Mouse (Mus musculus) testis, postnatal 14 days (tissue): ENCODE results near the gene Galnt4.

Experiments
- DNase-seq: peaks from one replicate; pipeline ENCODE4 v3.0.0; 2021; ENCODE audit warnings: low spot score

Galnt4 gene

DNA sequence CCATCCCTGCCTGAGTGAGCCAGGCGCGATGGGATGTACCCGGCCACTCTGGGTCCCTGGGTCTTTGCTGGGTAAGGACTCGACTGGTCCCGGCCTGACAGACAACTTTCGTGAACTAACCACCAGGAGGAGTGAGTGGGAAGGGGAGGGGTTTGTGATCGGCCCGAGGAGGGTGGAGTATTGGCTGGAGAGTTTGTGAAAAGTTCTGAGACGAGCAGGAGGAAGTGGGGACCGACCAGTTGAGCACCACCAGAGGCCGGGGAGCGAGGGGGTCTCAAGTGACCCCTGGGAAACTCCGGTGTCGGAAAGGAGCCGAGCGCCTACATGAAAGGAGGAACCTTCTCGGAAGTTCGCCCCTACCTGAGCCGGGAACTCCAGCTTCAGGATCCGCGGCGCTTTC, at the start of gene Galnt4:
Galnt4 (plus strand) TSS at position 196 of the 400 bp plus-strand sequence.
- DNase-seq, result peak; percentile 66

DNA sequence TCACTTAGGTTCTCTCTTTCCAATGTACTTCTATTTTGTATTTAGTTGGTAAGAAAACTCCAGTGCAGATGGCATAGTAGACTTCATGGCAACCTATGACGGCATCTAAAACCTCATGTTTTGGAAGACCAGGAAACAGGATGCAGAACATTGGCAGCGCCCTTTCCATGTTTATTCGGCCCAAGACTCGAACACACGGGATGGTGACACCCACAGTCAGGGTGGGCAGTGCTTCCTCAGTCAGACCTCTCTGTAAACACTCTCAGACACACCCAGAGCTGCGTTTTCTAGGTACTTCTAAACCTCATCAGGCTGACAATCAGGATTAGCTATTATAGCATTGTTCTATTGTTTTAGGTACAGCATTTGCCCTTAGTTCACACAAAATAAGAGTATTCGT, 47.4 kb upstream of the Galnt4 start:
- no peak for DNase-seq

DNA sequence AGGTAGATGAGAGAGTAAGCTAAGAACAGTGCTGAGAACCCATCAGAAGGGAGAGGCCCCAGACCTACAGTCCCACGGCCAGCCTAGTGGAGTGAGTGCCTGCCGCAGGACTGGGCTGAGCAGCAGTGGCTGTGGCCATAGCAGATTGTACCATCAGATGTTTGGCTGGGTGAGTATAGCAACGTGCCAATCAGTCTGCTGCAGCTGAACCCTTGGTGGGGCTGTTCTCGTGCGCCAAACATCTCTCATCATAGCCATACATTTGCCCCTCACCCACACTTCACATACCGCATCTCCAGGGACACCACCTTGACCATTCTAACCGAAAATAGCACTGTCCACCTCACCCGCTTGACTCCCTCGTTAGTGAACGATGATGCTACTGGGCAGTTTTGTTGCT, 46.5 kb upstream of the Galnt4 start:
- DNase-seq, result no peak

DNA sequence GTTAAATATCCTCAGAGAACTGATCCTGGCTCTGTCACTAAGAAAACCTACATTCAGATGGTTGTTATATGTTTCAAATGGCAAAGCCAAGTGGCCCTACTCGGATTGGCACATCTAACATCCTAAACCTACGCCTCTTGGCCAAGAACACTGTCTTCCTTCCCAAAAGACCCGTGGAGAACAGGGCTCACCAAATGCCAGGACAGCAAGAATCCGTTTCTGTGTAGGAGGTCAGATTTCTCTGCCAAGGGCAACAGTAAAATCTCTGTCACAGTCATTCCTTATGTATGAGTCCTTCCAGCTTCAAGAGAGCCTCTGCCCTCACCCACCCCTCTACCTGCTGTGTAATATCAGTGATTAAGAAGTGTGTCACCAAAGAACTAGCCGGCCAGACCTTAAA, 45.4 kb upstream of the Galnt4 start:
- no peak for DNase-seq

DNA sequence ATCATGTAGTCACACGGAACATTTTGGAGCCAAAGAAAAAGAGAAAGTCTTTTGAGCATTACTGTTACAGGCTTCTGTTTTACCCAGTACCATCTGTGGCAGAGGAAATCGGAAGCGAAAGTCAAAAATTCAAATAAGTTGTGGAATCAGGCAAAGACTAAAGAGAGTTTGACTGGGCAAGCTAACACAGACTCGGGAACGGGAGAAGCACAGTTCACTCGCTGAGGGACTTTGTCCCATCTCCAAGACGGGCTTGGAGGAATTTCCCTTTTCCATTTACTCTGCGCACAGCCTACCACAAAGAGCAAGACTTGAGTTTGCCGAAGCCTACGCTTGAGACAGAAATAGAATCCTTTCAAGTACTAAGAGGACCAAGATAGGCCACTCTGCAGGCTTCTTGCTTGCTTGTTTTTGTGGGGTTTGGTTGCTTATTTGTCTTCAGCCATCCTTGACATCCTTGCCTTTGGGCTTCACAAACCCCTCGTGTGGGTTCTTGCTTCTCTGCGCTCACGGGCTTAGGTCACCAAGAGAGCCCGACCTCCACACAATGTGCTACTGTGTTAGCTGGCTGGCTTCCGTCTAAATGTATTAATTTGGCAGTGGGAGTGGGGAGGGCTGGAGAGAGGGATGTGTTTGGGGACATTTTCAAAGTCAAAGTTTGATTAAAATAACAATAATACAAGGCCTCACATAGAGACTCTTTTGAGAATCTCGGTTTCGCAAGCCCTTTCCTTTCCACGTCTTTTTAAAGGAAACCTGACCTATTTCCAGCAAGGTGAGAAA, 31.7 kb upstream of the Galnt4 start:
- peak; percentile 67 for DNase-seq

DNA sequence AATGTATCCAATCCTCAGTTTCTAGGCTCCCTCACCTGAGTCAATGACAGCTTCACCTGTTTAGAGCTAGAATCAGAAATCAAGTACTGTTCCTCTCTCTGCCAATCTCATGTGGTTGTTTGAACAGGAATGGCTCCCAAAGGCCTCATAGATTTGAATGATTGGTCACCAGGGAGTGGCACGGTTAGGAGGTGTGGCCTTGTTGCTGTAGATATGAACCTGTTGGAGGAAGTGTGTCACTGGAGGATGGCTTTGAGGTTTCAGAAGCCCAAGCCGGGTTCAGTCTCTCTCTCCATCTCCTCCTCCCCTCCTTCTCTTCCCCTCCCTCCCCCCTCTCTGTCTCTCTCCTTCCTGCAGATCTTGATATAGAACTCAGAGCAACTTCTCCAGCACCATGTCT, 29.3 kb upstream of the Galnt4 start:
- DNase-seq, result no peak

DNA sequence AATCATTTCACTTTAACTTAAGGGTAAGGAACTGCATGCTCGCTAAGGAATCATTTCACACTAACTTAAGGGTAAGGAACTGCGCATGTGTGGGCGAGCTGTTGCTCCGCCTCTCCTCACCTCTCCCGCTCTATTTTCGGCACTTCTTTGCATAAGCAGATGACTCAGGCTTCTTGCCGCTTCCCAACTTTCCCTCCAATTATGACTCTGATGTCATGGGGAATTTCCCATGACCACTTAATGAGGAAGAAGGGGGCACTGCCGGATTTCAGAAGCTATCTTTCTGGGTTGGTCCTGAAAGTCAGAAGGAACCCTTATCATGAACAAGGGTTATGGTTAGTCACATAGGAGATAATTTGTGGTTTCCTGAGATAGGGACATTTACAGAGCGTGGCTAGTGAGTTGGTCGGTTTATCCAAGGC, 26.4 kb upstream of the Galnt4 start:
- DNase-seq, result no peak

DNA sequence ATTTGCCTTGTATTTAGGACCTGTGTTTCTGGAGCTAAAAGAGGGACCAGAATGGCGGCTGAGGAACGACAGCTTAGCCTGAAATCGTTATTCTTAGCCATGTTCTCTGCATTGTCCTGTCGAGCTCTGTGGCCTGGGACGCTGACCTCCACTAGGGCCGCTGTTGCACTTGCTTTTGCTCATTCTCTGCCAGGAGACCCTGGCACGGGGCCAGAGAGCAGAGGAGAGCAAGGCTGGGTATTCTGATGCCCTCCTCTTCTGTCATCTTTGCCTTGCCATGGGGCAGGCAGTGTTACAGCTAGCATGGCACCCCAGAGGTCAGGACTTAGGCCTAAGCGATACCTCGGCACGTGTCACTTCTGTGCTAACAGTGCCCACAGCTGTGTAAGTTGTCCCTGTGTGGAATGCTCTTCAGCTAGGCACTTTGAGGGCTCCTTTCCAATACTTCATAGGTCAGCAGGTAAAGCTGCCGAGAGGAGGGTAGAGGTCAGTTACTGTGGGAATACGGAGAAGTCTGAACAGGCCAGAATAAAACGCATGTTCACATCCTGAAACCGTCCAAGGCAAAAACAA, 24.4 kb upstream of the Galnt4 start:
- DNase-seq, result no peak

DNA sequence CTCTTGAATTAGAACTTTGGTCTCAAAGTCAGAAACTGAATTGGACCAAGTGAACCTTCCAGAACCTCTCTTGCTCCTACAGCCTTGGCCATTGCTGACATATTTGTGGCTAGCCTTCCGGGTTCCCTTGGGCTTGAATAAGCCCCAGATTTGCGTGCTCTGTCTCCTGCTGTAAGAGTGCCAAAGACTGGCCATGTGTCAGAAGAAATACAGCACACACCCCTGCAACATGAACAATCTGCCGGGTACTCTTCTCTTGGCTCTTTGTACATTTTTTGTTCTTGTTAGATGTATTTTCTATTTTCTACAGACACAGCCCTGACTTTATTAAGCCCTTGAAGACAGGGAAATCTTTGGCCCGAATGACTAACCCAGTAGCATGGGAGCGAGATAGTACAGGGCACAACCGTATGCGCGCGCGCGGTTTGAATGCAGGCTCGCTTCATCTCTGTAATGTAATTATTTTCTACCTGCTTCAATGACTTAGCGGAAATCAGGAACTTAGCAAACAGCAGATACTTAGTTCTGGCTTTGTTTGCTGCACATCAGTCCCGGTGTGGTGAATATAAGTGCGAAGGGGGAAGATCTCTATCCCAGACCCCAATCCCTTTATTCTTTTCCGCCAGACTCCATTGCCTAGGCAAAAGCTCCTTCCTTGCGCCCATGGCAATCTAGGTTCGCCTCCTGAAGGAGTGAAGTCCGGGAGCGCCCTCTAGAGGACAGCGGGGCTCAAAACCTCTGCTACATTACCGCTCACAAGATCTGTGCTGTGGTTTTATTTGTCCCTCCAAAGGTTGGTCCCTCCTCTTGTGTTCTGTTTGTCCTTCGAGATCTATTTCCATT, 23.3 kb upstream of the Galnt4 start:
- DNase-seq, result peak; percentile 81

DNA sequence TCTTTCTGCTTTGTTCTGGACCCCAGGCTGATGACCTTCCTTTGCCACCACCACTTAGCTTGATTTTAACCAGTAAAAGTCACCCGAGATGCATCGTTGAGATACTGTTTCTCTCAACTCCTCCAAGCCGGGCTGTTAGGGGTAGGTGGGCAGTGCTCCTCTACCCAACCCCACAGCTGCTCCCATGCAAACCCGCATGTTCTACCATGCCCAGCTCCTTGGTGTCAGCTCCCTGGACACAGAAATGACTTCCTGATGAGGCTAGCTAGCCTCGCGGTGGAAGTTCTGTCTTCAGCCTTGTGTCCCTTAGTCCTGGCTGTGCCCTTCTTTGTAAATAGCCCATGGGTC, 22.7 kb upstream of the Galnt4 start:
- no peak for DNase-seq

DNA sequence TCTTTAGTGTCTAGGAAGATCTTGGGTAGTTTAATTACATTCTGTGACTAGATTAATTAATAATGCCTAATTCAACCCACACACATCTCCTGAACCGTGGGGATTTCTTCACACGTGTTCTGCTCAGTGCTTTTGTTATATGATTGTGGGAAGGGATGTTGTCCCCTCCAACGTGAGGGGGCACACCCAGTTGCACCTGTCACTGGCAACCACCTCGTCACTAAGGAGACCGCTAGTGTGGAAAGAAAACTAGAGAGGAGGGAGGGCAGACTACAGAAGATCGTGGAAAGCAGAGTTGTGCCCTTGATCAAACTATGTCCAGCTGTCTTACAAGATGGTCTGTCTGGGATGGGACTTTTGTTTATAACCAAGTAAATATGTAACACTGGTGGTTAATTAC, 21.9 kb upstream of the Galnt4 start:
- DNase-seq, result no peak

DNA sequence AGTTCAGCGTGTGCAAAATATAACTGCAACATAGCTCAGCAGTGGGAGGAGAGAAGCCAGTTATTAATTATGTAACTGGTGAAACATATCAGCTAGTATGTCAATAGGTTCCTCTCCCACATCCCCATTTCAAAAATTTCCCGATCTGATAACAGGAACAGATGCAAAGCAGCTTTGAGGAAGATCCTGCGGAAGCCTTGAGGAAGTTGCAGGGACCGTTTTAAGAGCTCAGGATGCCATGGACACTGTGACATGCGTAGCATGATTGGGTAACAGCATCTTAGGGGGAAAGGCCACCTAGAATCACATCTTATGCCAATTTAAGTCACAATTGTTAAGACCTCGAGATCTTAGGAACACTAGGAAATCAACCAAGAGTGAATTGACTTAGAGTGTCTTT, 18.1 kb upstream of the Galnt4 start:
- no peak for DNase-seq

DNA sequence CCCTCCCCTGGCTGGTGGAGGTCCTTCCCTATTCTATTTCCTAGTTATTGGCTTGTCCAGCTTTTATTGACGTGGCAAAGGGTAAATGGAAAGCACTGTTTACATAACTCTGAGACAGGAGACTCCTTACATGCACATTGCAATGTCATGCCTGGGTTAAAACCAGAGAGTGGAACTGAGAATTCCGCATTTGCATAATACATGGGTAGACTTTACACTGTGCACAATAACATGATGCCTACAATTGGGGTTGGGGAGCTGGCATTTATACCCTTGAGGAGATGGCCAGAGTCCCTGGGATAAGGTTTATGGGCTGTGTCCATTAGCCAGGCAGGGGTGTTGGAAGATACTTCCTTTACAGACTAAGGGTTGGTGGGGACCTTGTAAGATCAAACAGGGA, 14.6 kb upstream of the Galnt4 start:
- no peak for DNase-seq

DNA sequence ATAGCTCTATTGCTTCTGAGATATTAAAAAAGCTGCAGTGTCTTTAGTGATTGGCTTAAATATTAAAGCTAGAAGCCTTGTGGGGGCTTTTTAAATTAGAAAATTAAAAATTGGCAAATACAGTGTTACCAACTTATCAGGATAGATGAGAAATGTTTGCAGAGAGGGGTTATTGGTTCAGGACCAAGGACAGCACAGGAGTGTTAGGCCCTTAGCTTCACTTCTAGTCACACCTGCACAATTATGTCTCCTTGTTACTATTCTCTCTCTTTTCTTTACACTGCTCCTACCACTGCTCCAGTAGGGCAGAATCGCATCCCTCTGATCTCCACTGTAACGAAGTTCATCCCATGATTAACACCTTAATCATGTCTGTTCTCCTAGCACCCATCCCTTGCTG, 12.8 kb upstream of the Galnt4 start:
- DNase-seq, result no peak

DNA sequence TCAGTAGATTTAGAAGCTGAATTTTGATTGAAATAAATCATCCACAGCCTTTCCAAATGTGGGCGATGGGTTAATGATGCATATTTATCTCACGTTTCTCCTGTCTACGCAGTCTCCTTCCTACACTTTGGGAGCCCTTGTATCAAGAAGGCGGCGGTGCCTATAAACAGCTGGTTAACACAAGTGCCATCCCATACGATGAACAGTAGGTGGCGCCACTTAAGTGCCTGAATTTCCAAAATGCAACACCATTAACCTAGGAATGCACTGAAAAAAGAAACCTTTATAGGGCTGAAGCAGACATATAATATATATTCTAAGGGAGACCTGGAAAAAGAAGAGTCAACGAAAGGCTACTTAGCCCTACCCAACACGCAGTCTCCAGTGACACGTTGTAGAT, 10.6 kb upstream of the Galnt4 start:
- DNase-seq, result no peak

DNA sequence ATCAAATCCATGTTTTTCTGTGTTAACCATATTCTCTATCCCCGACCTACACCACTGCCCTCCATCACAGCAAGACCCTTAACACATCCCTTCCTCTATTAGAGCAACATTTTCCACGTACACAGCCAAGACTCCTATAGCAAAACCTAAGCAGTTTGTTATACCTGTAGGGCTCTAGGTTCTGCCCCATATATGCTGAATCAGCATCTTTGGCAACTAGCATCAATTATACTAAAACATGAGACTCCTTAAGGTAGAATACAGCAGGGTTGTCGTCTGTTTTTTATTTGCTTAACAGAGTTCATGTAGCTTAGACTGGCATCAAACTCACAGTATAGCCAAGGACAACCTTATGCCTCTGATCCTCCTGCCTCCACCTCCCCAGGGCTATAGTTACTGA, 2.4 kb upstream of the Galnt4 start:
- no peak for DNase-seq

DNA sequence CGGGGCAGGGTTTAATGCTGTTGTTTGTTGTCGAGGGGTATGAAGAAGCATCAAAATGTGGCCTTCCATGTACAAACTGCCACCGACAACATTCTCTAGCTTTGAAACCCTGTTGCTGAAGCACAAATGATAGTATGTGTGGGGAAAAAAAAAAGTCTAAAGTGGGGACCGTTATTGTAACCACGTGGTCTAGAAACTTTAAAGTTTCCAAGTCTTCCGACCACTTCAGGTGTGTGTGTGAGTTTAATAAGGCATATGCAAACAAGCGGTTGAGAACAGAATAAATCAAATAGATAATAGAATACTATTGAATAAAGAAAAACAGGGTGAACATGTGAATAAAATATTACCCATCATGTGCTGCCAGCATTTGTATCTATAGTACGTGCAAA, 1.7 kb upstream of the Galnt4 start:
- DNase-seq, result no peak

DNA sequence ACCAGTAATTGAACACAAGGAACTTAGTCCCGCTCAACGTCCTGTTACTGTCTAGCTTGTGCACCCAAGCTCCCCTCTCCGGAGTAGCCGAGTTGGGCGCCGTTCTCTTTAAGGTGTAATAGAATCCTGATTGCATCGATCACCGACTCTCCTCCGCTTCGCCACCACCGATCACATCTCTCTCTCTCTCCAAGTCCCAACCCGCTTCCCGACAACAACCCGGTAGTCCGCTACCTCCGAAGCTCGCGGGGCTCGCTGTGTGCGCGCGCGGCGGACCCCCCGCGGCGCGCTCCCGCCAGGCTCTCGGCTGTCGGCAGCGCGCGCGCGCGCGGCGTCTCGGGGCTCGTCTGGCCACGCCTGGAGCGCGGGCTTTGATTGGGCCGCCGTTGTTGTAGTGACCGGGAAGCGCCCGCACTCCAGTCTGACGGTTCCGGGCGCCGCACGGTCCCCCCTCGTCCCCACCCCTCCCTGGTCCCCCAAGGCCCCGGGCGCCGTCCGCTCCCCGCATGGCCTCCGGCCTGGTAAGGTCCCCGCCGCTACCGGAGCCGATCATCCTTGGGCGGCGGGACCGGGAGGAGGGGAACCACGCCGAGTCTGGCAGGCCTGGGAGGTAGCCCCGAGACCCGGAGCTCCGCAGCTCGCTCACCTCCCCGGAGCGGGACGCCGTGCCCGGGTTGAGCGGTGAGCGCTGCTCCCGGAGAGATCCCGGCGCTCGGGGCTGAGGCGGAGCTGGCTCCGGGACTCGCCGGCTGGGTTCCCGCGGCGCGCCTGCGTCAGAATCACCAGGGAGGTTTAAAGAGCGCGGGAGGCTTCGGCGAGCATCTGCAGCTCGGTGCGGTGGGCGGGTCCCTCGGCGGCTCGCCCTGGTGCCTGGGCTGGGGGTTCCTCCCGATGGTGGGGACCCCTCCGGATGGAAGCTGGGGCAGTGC, 992 bp upstream of the Galnt4 start, which contains the start of gene Poc1b:
Poc1b (plus strand) TSS at position 334 of the 929 bp plus-strand sequence.
- peak; percentile 89 for DNase-seq

DNA sequence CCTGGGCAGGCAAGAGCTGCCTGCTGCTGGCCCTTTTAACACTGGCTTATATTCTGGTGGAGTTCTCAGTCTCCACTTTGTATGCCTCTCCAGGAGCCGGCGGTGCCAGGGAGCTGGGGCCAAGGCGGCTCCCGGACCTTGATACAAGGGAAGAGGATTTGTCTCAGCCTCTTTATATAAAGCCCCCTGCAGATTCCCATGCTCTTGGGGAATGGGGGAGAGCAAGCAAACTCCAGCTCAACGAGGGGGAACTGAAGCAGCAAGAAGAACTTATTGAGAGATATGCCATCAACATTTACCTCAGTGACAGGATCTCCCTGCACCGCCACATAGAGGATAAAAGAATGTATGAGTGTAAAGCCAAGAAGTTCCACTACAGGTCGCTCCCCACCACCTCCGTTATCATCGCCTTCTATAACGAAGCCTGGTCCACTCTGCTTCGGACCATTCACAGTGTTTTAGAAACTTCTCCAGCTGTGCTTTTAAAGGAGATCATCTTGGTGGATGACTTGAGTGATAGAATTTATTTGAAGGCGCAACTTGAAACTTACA, 548 bp downstream of the Galnt4 start:
- no peak for DNase-seq

DNA sequence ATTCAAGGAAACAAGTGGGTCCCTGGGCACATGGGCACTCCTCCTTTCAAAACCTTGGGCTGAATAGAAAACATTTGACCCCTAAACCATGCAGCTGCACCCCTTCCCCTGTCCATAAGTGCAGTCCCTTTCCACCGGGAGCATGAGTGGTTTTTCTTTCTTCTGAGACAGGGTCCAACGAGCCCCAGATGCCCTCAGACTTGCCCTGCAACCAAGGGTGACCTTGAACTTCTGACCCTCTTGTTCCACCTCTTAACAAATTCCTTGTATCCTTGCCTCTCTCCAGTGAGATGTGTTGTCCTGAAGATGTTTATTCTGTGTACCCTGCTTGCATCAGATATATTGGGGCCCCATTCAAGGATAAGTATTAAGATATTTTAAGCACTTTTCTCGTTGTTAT, 5.6 kb downstream of the Galnt4 start:
- DNase-seq, result no peak

DNA sequence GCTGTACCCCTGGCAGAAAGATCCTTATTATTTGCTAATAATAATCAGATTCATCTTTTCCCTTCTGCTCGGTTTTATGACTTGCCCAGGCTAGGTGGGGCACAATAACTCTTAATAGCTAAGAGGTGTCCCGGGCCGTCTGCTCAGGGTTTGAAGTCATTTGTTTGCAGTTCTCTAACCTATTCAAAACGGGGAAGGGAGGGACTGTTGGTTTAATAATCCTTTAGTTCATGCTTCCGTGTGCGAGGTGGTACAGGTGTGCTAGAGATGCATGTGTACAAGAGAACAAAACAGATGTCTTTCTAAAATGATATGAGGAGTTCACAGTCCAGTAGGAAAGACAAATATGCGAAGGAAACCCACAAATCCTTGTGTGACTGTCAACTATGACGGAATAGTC, 6.3 kb downstream of the Galnt4 start:
- no peak for DNase-seq
